Mouse (Mus musculus) urinary bladder, adult 2 months (tissue): ENCODE data around the gene Isoc2a. TPM values are rescaled to one million over a fixed set of nuclear protein-coding genes. Genes with fewer than 3 reads are reported as not detected.

ENCODE experiments used
- DNase-seq: peaks from one replicate; pipeline ENCODE4 v3.0.0; 2022; ENCODE audit warnings: low spot score
- polyA plus RNA-seq: library from polyadenylated mRNA; depleted of rRNA; stranded (reverse); fragments of >200 nt; gene quantifications from 2 replicates; pipeline ENCODE4 v1.2.3, GENCODE M21; 2012; rRNA removed

The Isoc2a gene
- polyA plus RNA-seq, 1 experiment, result 21.3 TPM

- DNase-seq, result peak; percentile 76
Measured at GRCm38 (mm10) chr7:4940068-4940479, 63.1 kb downstream of the Isoc2a start.

GRCm38 (mm10) chr7:4942673-4943072 lies 65.7 kb downstream of the Isoc2a start:
- no peak for DNase-seq

GRCm38 (mm10) chr7:4943223-4943815 lies 66.4 kb downstream of the Isoc2a start:
- peak; percentile 88 for DNase-seq

Other genes with a start within 250 kb of the Isoc2a start
- 15.5 and 19.2 TPM in 2 replicates for gene Tmem86b, start 245.7 kb upstream of the Isoc2a start, polyA plus RNA-seq
- gene Ppp6r1, start 218.1 kb upstream of the Isoc2a start, polyA plus RNA-seq, result 130 and 140 TPM in 2 replicates
- gene Hspbp1, start 192.1 kb upstream of the Isoc2a start, polyA plus RNA-seq, result 33.0 and 33.5 TPM in 2 replicates
- 10.1 and 12.8 TPM in 2 replicates for gene Brsk1, start 186.5 kb upstream of the Isoc2a start, polyA plus RNA-seq
- 0.99 and 1.1 TPM in 2 replicates for gene Tmem150b, start 151.9 kb upstream of the Isoc2a start, polyA plus RNA-seq
- gene Kmt5c, start 137.0 kb upstream of the Isoc2a start, polyA plus RNA-seq, result 69.0 and 73.6 TPM in 2 replicates
- gene Cox6b2, start 124.1 kb upstream of the Isoc2a start, polyA plus RNA-seq, result 40.5 and 61.3 TPM in 2 replicates
- gene Fam71e2, start 105.9 kb upstream of the Isoc2a start, polyA plus RNA-seq, result 0.06 and 0.08 TPM in 2 replicates
- 0.61 and 0.62 TPM in 2 replicates for gene Il11, start 94.3 kb upstream of the Isoc2a start, polyA plus RNA-seq
- gene Tmem190, start 94.2 kb upstream of the Isoc2a start, polyA plus RNA-seq, result not detected in 2 replicates
- 13.6 and 14.6 TPM in 2 replicates for gene Tmem238, start 87.5 kb upstream of the Isoc2a start, polyA plus RNA-seq
- 448 and 645 TPM in 2 replicates for gene Rpl28, start 84.3 kb upstream of the Isoc2a start, polyA plus RNA-seq
- 115 and 129 TPM in 2 replicates for gene Ube2s, start 64.6 kb upstream of the Isoc2a start, polyA plus RNA-seq
- 1.1 and 1.3 TPM in 2 replicates for gene Shisa7, start 32.5 kb upstream of the Isoc2a start, polyA plus RNA-seq
- gene Isoc2b, start 6.9 kb upstream of the Isoc2a start, polyA plus RNA-seq, result 16.3 and 19.4 TPM in 2 replicates
- 0.15 and 0.22 TPM in 2 replicates for gene Gm36210, start 29.4 kb downstream of the Isoc2a start, polyA plus RNA-seq
- gene Zfp628, start 38.1 kb downstream of the Isoc2a start, polyA plus RNA-seq, result 7.7 and 10.1 TPM in 2 replicates
- 10.6 and 14.1 TPM in 2 replicates for gene Nat14, start 44.9 kb downstream of the Isoc2a start, polyA plus RNA-seq
- gene Ssc5d, start 48.6 kb downstream of the Isoc2a start, polyA plus RNA-seq, result 10.5 and 12.9 TPM in 2 replicates
- gene Sbk2, start 87.3 kb downstream of the Isoc2a start, polyA plus RNA-seq, result 0.29 and 0.46 TPM in 2 replicates
- 0.25 and 0.44 TPM in 2 replicates for gene Sbk3, start 94.0 kb downstream of the Isoc2a start, polyA plus RNA-seq
- gene Zfp579, start 119.0 kb downstream of the Isoc2a start, polyA plus RNA-seq, result 35.6 and 38.2 TPM in 2 replicates
- gene Zfp524, start 137.3 kb downstream of the Isoc2a start, polyA plus RNA-seq, result 25.1 and 25.4 TPM in 2 replicates
- 19.5 and 22.8 TPM in 2 replicates for gene Fiz1, start 137.5 kb downstream of the Isoc2a start, polyA plus RNA-seq
- gene Gm44973, start 138.3 kb downstream of the Isoc2a start, polyA plus RNA-seq, result 0.25 TPM in 1 of 2 replicates, not detected in the other
- 18.8 and 27.1 TPM in 2 replicates for gene Zfp865, start 143.2 kb downstream of the Isoc2a start, polyA plus RNA-seq
- gene Ccdc106, start 143.4 kb downstream of the Isoc2a start, polyA plus RNA-seq, result 13.1 and 13.7 TPM in 2 replicates
- not detected in 2 replicates for gene 4632433K11Rik, start 157.0 kb downstream of the Isoc2a start, polyA plus RNA-seq
- gene Zfp784, start 161.3 kb downstream of the Isoc2a start, polyA plus RNA-seq, result 9.5 and 9.6 TPM in 2 replicates
- 12.1 and 19.8 TPM in 2 replicates for gene Zfp580, start 174.4 kb downstream of the Isoc2a start, polyA plus RNA-seq
- 160 and 166 TPM in 2 replicates for gene U2af2, start 185.0 kb downstream of the Isoc2a start, polyA plus RNA-seq
- gene Epn1, start 203.1 kb downstream of the Isoc2a start, polyA plus RNA-seq, result 82.8 and 93.1 TPM in 2 replicates
- gene Rfpl4, start 239.8 kb downstream of the Isoc2a start, polyA plus RNA-seq, result not detected in 2 replicates
- 0.43 and 0.59 TPM in 2 replicates for gene Rasl2-9, start 248.8 kb downstream of the Isoc2a start, polyA plus RNA-seq